Mouse (Mus musculus) brown adipose tissue, adult 24 weeks (tissue): ENCODE measurements around the gene Rpl23. TPM values are rescaled to one million over a fixed set of nuclear protein-coding genes. Genes with fewer than 3 reads are reported as not detected.

Experiments
- H3K27ac ChIP-seq: fragments of 200-500 bp; replicated peaks from 2 replicates; pipeline ENCODE4 v1.5.1; 2012; ENCODE audit warnings: low read depth, mild to moderate bottlenecking, low read length
- H3K4me1 ChIP-seq: fragments of 200-500 bp; 2 replicates; pipeline ENCODE4 v1.6.1; 2012; ENCODE audit warnings: low read length, mixed read lengths; ENCODE audit not compliant: control insufficient read depth, insufficient read depth, insufficient read length
- H3K4me3 ChIP-seq: fragments of 200-500 bp; 2 replicates; pipeline ENCODE4 v1.5.1; 2012; ENCODE audit warnings: low read depth, mild to moderate bottlenecking, low read length, moderate library complexity; ENCODE audit not compliant: insufficient read depth
- polyA plus RNA-seq: library from polyadenylated mRNA; stranded (reverse); fragments of >200 nt; gene quantifications from 2 replicates; pipeline ENCODE4 v1.2.4, GENCODE M21; 2012; ENCODE audit not compliant: missing spikeins, insufficient read depth, insufficient read length

The Rpl23 gene
- polyA plus RNA-seq, 1 experiment = 268 TPM

DNA sequence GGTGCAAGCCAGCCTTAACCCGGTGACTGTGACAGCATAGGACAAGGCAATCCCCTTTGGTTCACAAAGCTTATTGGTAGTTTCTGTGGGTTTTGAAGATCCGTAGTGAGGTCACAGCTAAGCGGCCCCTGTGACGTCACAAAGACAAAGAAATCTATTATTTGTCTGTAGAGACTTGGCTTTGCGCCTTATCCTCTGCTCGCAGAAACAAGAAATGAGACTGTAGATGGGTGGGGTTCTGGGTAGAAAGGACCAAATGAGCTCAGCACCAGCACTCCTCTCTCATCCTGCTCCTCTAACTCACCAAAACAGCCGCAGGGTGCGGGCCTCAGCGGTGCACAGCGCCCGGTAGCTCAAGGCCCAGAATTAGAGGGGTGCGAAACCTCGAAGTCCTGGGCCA lies 7.1 kb downstream of the Rpl23 start:
- Histone ChIP-seq H3K27ac (no peak overlapping the region), H3K4me1 (no peaks in the 10 kb centered on the region), H3K4me3 (no peak overlapping the region)

- no peaks in the 10 kb centered on the region for H3K4me1 ChIP-seq
- H3K27ac ChIP-seq = no peak overlapping the region
- no peak overlapping the region for H3K4me3 ChIP-seq
Observed at GRCm38 (mm10) chr11:97771410-97771809, 10.8 kb downstream of the Rpl23 start.

DNA sequence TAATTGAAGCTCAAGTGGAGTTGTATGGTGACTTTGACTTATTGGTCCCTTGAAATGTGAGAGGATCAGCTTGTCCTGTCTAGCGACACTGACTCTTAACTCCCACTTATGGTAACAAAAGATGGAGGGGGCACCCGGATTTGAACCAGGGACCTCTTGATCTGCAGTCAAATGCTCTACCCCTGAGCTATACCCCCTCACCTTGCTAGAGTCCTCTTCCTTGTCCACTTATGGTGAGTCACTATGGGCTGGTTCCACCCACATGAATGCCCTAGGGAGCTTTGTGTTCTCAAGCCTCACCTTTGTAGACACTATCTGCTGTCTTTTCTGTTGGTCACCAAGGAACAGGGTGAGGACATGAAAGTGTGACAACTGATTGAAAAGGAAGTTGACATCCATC lies 12.5 kb downstream of the Rpl23 start:
- H3K27ac ChIP-seq = no peak overlapping the region
- H3K4me3 ChIP-seq = no peak overlapping the region
- peaks cover 6% of the 10 kb centered on the region; the same call in 1 of the 2 replicates for H3K4me1 ChIP-seq

GRCm38 (mm10) chr11:97766154-97766881 lies 15.9 kb downstream of the Rpl23 start, which contains the start of gene Cwc25:
TSS of gene Cwc25 (minus strand) at chr11:97766556.
- H3K4me1 ChIP-seq = peaks cover 8% of the 10 kb centered on the region; the same call in 1 of the 2 replicates
- H3K27ac ChIP-seq = peak within 1 kb of the TSS; percentile 93
- H3K4me3 ChIP-seq = peak within 1 kb of the TSS; percentile 84

DNA sequence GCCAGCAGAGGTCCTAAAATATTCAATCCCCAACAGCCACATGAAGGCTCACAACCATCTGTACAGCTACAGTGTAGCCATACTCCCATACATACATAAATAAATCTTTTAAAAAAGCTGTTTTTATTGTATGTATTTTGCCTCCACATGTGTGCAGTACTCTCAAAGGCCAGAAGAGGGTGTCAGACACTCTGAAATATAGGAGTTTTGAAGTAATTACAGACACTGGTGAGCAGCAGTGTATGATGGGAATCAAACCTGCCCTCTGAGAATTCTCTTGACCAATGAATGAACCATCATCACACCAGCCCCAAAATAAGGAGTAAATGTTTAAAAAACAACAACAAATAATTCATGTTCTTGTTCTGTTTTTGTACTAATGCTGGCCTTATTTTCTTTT lies 20.6 kb downstream of the Rpl23 start:
- Histone ChIP-seq H3K4me1 (peaks cover 8% of the 10 kb centered on the region; the same call in 1 of the 2 replicates), H3K27ac (no peak overlapping the region), H3K4me3 (no peak overlapping the region)

- H3K27ac ChIP-seq = no peak overlapping the region
- H3K4me3 ChIP-seq = no peak overlapping the region
- H3K4me1 ChIP-seq = no peaks in the 10 kb centered on the region
Observed at GRCm38 (mm10) chr11:97758942-97759341, 23.3 kb downstream of the Rpl23 start.

GRCm38 (mm10) chr11:97758125-97758524 lies 24.1 kb downstream of the Rpl23 start:
- Histone ChIP-seq H3K4me3 (no peak overlapping the region), H3K27ac (no peak overlapping the region), H3K4me1 (no peaks in the 10 kb centered on the region)

DNA sequence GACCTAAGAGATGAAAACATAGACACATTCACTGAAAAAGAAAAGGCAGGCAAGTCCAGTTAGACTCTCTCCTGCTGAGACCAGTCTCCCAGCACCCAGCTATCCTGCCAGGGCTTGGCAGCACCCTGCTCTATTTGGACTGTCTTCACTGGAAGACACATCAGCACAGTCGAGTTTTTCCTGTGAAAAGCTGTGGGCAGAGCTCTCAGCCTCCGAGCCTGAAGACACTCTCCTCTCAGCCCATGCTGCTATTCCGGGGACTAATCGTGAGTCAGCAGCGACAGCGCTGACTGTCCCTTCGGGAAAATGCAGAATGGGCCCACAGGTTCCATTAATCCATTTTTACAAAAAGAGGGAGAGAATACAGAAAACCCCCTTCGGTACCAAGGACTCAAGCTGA lies 29.0 kb downstream of the Rpl23 start:
- Histone ChIP-seq H3K27ac (no peak overlapping the region), H3K4me3 (no peak overlapping the region)

GRCm38 (mm10) chr11:97748496-97748895 lies 33.7 kb downstream of the Rpl23 start:
- H3K4me3 ChIP-seq = no peak overlapping the region
- H3K27ac ChIP-seq = no peak overlapping the region
- peaks cover 3% of the 10 kb centered on the region for H3K4me1 ChIP-seq

More for the DNA sequence above, 29.0 kb downstream of the Rpl23 start:
- H3K4me1 ChIP-seq = no peaks in the 10 kb centered on the region

DNA sequence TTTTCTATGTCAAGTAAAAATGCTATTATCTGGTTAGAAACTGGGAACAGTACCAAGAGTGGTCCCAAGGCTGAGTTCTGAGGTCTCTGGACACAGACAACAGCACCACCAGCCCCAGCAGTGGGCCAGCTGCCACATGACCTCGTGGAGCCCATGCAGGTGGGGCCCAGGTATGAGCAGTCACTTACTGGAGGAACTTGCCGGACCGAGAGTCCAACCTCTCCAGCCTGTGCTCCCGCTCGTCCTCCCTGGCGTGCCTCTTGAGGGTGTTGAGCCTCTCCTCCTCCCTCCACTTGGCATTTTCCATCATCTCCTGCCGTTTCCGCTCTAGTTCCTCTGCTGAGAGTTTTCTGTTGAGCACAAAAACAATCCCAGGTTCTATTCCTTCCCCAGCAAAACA lies 34.5 kb downstream of the Rpl23 start:
- Histone ChIP-seq H3K27ac (no peak overlapping the region), H3K4me1 (peaks cover 9% of the 10 kb centered on the region), H3K4me3 (no peak overlapping the region)

DNA sequence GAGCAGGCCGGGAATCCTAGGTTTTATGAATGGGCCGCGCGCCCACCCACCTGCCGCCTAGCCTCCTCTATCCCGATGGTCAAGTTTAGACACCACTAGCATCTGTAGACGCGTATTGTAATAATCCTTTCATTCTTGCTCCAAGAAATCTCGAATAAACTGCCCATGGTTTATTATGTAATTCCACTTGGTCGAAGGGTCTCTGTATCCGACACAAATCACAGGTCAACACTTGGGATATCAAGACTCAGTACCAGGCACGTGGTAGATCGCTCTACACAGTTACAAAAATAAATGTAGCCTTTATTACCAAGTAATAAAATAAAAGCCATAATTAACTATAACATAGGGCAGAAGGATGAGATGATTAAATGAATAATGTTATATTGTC lies 36.9 kb downstream of the Rpl23 start:
- Histone ChIP-seq H3K4me1 (peaks cover 12% of the 10 kb centered on the region), H3K4me3 (peak overlapping the region; percentile 50), H3K27ac (no peak overlapping the region)

GRCm38 (mm10) chr11:97744718-97745330 lies 37.4 kb downstream of the Rpl23 start:
- peak overlapping the region; percentile 99 for H3K4me3 ChIP-seq

GRCm38 (mm10) chr11:97744063-97744717 lies 38.0 kb downstream of the Rpl23 start, which contains the start of gene Pip4k2b:
TSS of gene Pip4k2b (minus strand) at chr11:97744704.
- peaks cover 12% of the 10 kb centered on the region for H3K4me1 ChIP-seq
- H3K4me3 ChIP-seq = peak within 1 kb of the TSS; percentile 99
- peak within 1 kb of the TSS; percentile 100 for H3K27ac ChIP-seq

More at GRCm38 (mm10) chr11:97744718-97745330, 37.4 kb downstream of the Rpl23 start:
- H3K4me1 ChIP-seq = peaks cover 12% of the 10 kb centered on the region
- H3K27ac ChIP-seq = peak overlapping the region; percentile 100

DNA sequence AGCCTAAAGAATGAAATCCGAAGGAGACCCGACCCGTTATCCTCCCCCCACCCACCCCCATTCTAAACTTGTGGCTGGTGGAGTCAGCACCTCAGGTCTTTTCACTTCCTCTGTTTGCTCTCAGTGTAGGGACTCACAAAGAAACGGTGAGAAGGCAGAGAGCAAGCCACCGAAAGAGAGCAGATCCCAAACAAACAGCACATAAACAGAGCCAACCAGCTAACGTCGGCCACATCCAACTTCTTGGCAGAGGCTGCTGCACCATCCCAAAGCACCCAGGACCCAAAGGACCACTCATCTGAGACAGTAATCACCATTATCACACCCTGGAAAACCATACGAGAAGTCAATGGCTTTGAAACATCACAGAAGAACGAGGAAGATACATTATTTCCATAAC lies 38.8 kb downstream of the Rpl23 start:
- Histone ChIP-seq H3K4me1 (peaks cover 12% of the 10 kb centered on the region), H3K4me3 (peak overlapping the region; percentile 98), H3K27ac (0 out of 2 replicates have a peak overlapping the region, but pooled peaks have one; percentile 1)

DNA sequence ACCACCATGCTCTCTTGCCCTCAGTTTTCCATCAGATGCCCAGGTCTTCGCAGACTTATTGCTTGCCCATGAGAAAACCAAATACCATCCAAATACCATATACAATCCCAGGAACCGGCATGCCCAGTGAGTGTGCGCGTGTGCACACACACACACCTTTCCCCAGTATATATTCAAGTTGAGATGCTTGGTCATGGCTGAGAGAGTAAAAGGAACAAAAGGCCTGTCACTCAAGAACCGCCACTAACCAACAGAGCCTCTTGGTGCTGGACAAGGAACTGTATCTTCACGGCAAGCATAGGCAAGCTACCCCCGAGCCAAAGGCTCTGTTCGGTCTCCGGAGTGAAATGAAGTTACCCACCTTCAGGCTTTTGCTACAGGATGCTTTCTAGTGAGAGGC lies 39.6 kb downstream of the Rpl23 start:
- Histone ChIP-seq H3K27ac (no peak overlapping the region), H3K4me1 (peaks cover 12% of the 10 kb centered on the region), H3K4me3 (peak overlapping the region; percentile 98)
